15 mouse cellular contexts compared by ENCODE assay signal in the genomic region with DNA sequence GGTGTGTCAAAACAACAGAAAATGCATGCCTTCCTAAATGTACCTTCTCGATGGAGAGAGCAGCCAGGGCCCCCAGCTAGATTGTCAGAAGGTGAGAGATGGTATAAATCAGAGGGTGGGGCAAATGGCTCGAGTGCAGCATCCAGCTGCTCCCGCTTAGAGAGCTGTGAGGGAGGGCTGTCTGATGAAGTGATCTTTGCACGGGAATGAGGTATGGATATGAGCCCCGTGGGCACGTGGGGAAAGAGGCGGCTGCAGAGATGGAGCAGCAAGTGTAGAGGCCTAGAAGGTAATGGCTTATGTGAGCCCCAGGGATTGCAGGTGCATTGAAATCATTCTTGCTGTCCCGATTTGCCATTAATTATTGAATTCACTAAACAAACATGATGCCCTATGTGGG. TPM values are rescaled to one million over a fixed set of nuclear protein-coding genes. Genes with fewer than 3 reads are reported as not detected.
ATAC-seq and TF ChIP-seq lines count a peak whose summit lies in the region.
"Had no signal": no experiment of that assay in that cellular context is flagged by ENCODE, and none has a peak within 500 bp of the region (broad histone marks: within the 10 kb centered on the region; RNA-seq: fewer than 3 reads in every experiment).

No protein-coding gene starts in this region.

- no peaks in the 10 kb centered on the region for H3K36me3 ChIP-seq in hindbrain, embryonic 13.5 days
- no peaks in the 10 kb centered on the region for H3K36me3 ChIP-seq in hindbrain, embryonic 16.5 days (ENCODE audit: control insufficient read depth, insufficient read depth, low read length)
- no peaks in the 10 kb centered on the region for H3K36me3 ChIP-seq in intestine, postnatal 0 days (ENCODE audit: control insufficient read depth, insufficient read depth)
- H3K36me3 ChIP-seq in intestine, embryonic 16.5 days (ENCODE audit: control insufficient read depth, insufficient read depth, low read length), result no peaks in the 10 kb centered on the region
- H3K36me3 ChIP-seq in neural tube, embryonic 12.5 days, result no peaks in the 10 kb centered on the region
- H3K36me3 ChIP-seq in neural tube, embryonic 15.5 days, result no peaks in the 10 kb centered on the region
- H3K36me3 ChIP-seq in neural tube, embryonic 14.5 days (ENCODE audit: control insufficient read depth, insufficient read depth, low read length), result no peaks in the 10 kb centered on the region
- H3K36me3 ChIP-seq in midbrain, embryonic 16.5 days (ENCODE audit: control insufficient read depth, insufficient read depth, low read length), result no peaks in the 10 kb centered on the region
- H3K36me3 ChIP-seq: embryonic facial prominence, embryonic 10.5 days; embryonic facial prominence, embryonic 12.5 days; G1E had no signal

- peaks cover 8% of the 10 kb centered on the region for H3K4me1 ChIP-seq in hindbrain, embryonic 13.5 days (replicated peaks)
- no peaks in the 10 kb centered on the region for H3K4me1 ChIP-seq in hindbrain, embryonic 16.5 days (ENCODE audit: control insufficient read depth, insufficient read depth, low read depth, low read length)
- no peaks in the 10 kb centered on the region for H3K4me1 ChIP-seq in intestine, postnatal 0 days (replicated peaks; ENCODE audit: control insufficient read depth, insufficient read depth, low read length)
- H3K4me1 ChIP-seq in intestine, embryonic 16.5 days (ENCODE audit: control insufficient read depth, insufficient read depth, low read length), result peaks cover 4% of the 10 kb centered on the region; the same call in 1 of the 2 replicates
- H3K4me1 ChIP-seq in neural tube, embryonic 12.5 days, result no peaks in the 10 kb centered on the region
- H3K4me1 ChIP-seq in neural tube, embryonic 15.5 days, result 0 out of 2 replicates have a peak, but pooled peaks cover 4% of the 10 kb centered on the region
- 0 out of 2 replicates have a peak, but pooled peaks cover 4% of the 10 kb centered on the region for H3K4me1 ChIP-seq in neural tube, embryonic 14.5 days (ENCODE audit: control insufficient read depth, insufficient read depth, low read length)
- H3K4me1 ChIP-seq in midbrain, embryonic 16.5 days (ENCODE audit: control insufficient read depth, insufficient read depth, low read length), result no peaks in the 10 kb centered on the region
- H3K4me1 ChIP-seq: embryonic facial prominence, embryonic 12.5 days; forebrain, embryonic 13.5 days had no signal

- H3K9me3 ChIP-seq in hindbrain, embryonic 13.5 days, result no peaks in the 10 kb centered on the region
- H3K9me3 ChIP-seq in hindbrain, embryonic 16.5 days (ENCODE audit: control insufficient read depth, low read length), result no peaks in the 10 kb centered on the region
- no peaks in the 10 kb centered on the region for H3K9me3 ChIP-seq in intestine, postnatal 0 days (ENCODE audit: control insufficient read depth)
- H3K9me3 ChIP-seq in intestine, embryonic 16.5 days (ENCODE audit: control insufficient read depth, low read length), result no peaks in the 10 kb centered on the region
- H3K9me3 ChIP-seq in neural tube, embryonic 12.5 days, result no peaks in the 10 kb centered on the region
- H3K9me3 ChIP-seq in neural tube, embryonic 15.5 days (replicated peaks), result no peaks in the 10 kb centered on the region
- no peaks in the 10 kb centered on the region for H3K9me3 ChIP-seq in neural tube, embryonic 14.5 days (ENCODE audit: control insufficient read depth, low read length)
- no peaks in the 10 kb centered on the region for H3K9me3 ChIP-seq in midbrain, embryonic 16.5 days (replicated peaks; ENCODE audit: control insufficient read depth, low read length, poor library complexity, severe bottlenecking)
- H3K9me3 ChIP-seq: embryonic facial prominence, embryonic 10.5 days; embryonic facial prominence, embryonic 12.5 days; forebrain, embryonic 13.5 days; G1E had no signal

- 0 out of 2 replicates have a peak, but pooled peaks have one; percentile 43 for ATAC-seq in hindbrain, embryonic 13.5 days (ENCODE audit: low FRiP score)
- no peak for ATAC-seq in hindbrain, embryonic 16.5 days
- 0 out of 2 replicates have a peak, but pooled peaks have one; percentile 25 for ATAC-seq in intestine, postnatal 0 days
- ATAC-seq in intestine, embryonic 16.5 days, result no peak
- peak; percentile 62 for ATAC-seq in neural tube, embryonic 12.5 days (ENCODE audit: low FRiP score, low read depth)
- ATAC-seq in neural tube, embryonic 15.5 days (ENCODE audit: low FRiP score), result no peak
- ATAC-seq in neural tube, embryonic 14.5 days (ENCODE audit: low read depth), result peak; percentile 72
- no peak for ATAC-seq in midbrain, embryonic 16.5 days
- ATAC-seq: activated CD4-positive, CD25-positive, alpha-beta regulatory T cell, adult 4 months; CD4-positive, CD25-positive, alpha-beta regulatory T cell, adult 4 months; forebrain, embryonic 13.5 days; Patski had no signal

- no peak overlapping the region for H3K9ac ChIP-seq in hindbrain, embryonic 13.5 days
- H3K9ac ChIP-seq in hindbrain, embryonic 16.5 days (ENCODE audit: low read depth, low read length), result no peak overlapping the region
- no peak overlapping the region for H3K9ac ChIP-seq in intestine, postnatal 0 days (ENCODE audit: low read depth, low read length)
- no peak overlapping the region for H3K9ac ChIP-seq in intestine, embryonic 16.5 days (ENCODE audit: low read depth, low read length)
- no peak overlapping the region for H3K9ac ChIP-seq in neural tube, embryonic 12.5 days
- H3K9ac ChIP-seq in neural tube, embryonic 15.5 days (replicated peaks), result no peak overlapping the region
- no peak overlapping the region for H3K9ac ChIP-seq in neural tube, embryonic 14.5 days (replicated peaks; ENCODE audit: low read depth, low read length)
- no peak overlapping the region for H3K9ac ChIP-seq in midbrain, embryonic 16.5 days (ENCODE audit: low read depth, low read length)
- H3K9ac ChIP-seq: embryonic facial prominence, embryonic 12.5 days; forebrain, embryonic 13.5 days had no signal

- no peaks in the 10 kb centered on the region; the same call in 1 of the 2 replicates for H3K27me3 ChIP-seq in hindbrain, embryonic 13.5 days
- H3K27me3 ChIP-seq in hindbrain, embryonic 16.5 days (replicated peaks; ENCODE audit: control insufficient read depth, insufficient read depth, low read length), result no peaks in the 10 kb centered on the region
- no peaks in the 10 kb centered on the region for H3K27me3 ChIP-seq in intestine, postnatal 0 days (replicated peaks; ENCODE audit: control insufficient read depth, insufficient read depth, low read length)
- H3K27me3 ChIP-seq in intestine, embryonic 16.5 days (replicated peaks; ENCODE audit: control insufficient read depth, insufficient read depth, low read length), result no peaks in the 10 kb centered on the region
- no peaks in the 10 kb centered on the region for H3K27me3 ChIP-seq in neural tube, embryonic 12.5 days (replicated peaks)
- H3K27me3 ChIP-seq in neural tube, embryonic 15.5 days (replicated peaks), result no peaks in the 10 kb centered on the region
- H3K27me3 ChIP-seq in neural tube, embryonic 14.5 days (ENCODE audit: control insufficient read depth, insufficient read depth, low read length), result no peaks in the 10 kb centered on the region
- no peaks in the 10 kb centered on the region for H3K27me3 ChIP-seq in midbrain, embryonic 16.5 days (ENCODE audit: control insufficient read depth, insufficient read depth, low read depth, low read length)
- H3K27me3 ChIP-seq: embryonic facial prominence, embryonic 12.5 days; Patski had no signal

- WGBS in hindbrain, embryonic 13.5 days, result 41% methylated on average over 8 of the region's 8 CpGs
- 53% methylated on average over 8 of the region's 8 CpGs for WGBS in hindbrain, embryonic 16.5 days
- 44% methylated on average over 8 of the region's 8 CpGs for WGBS in intestine, postnatal 0 days
- whole genome bisulfite sequencing in intestine, embryonic 16.5 days, result 41% methylated on average over 8 of the region's 8 CpGs
- WGBS in neural tube, embryonic 12.5 days, result 38% methylated on average over 8 of the region's 8 CpGs
- 25% methylated on average over 8 of the region's 8 CpGs for WGBS in neural tube, embryonic 15.5 days
- 16% methylated on average over 8 of the region's 8 CpGs for WGBS in neural tube, embryonic 14.5 days
- 56% methylated on average over 8 of the region's 8 CpGs for WGBS in midbrain, embryonic 16.5 days

- H3K4me3 ChIP-seq in hindbrain, embryonic 13.5 days, result no peak overlapping the region
- no peak overlapping the region for H3K4me3 ChIP-seq in hindbrain, embryonic 16.5 days (ENCODE audit: low read length)
- H3K4me3 ChIP-seq in intestine, postnatal 0 days (ENCODE audit: low read depth, low read length), result no peak overlapping the region
- H3K4me3 ChIP-seq in intestine, embryonic 16.5 days (ENCODE audit: low read length), result no peak overlapping the region
- no peak overlapping the region for H3K4me3 ChIP-seq in neural tube, embryonic 12.5 days
- H3K4me3 ChIP-seq in neural tube, embryonic 15.5 days (replicated peaks), result no peak overlapping the region
- H3K4me3 ChIP-seq in neural tube, embryonic 14.5 days (ENCODE audit: low read depth, low read length), result no peak overlapping the region
- H3K4me3 ChIP-seq in midbrain, embryonic 16.5 days (ENCODE audit: low read depth, low read length), result no peak overlapping the region
- H3K4me3 ChIP-seq: embryonic facial prominence, embryonic 10.5 days; embryonic facial prominence, embryonic 12.5 days; forebrain, embryonic 13.5 days had no signal

- H3K4me2 ChIP-seq in hindbrain, embryonic 13.5 days, result no peak overlapping the region
- H3K4me2 ChIP-seq in hindbrain, embryonic 16.5 days (ENCODE audit: low read length), result no peak overlapping the region
- no peak overlapping the region for H3K4me2 ChIP-seq in intestine, postnatal 0 days (replicated peaks; ENCODE audit: low read depth)
- H3K4me2 ChIP-seq in intestine, embryonic 16.5 days (ENCODE audit: low read depth, low read length), result no peak overlapping the region
- no peak overlapping the region for H3K4me2 ChIP-seq in neural tube, embryonic 12.5 days (replicated peaks)
- H3K4me2 ChIP-seq in neural tube, embryonic 15.5 days, result no peak overlapping the region
- no peak overlapping the region for H3K4me2 ChIP-seq in neural tube, embryonic 14.5 days (ENCODE audit: low read depth, low read length)
- H3K4me2 ChIP-seq in midbrain, embryonic 16.5 days (ENCODE audit: low read length), result no peak overlapping the region
- H3K4me2 ChIP-seq: embryonic facial prominence, embryonic 12.5 days; forebrain, embryonic 13.5 days had no signal

- H3K27ac ChIP-seq in hindbrain, embryonic 13.5 days, result no peak overlapping the region
- no peak overlapping the region for H3K27ac ChIP-seq in hindbrain, embryonic 16.5 days (ENCODE audit: low read depth, low read length)
- H3K27ac ChIP-seq in intestine, postnatal 0 days (ENCODE audit: low read depth, low read length), result no peak overlapping the region
- H3K27ac ChIP-seq in intestine, embryonic 16.5 days (ENCODE audit: low read length), result no peak overlapping the region
- no peak overlapping the region for H3K27ac ChIP-seq in neural tube, embryonic 12.5 days
- no peak overlapping the region for H3K27ac ChIP-seq in neural tube, embryonic 15.5 days (replicated peaks)
- H3K27ac ChIP-seq in neural tube, embryonic 14.5 days (ENCODE audit: low read depth, low read length), result no peak overlapping the region
- no peak overlapping the region for H3K27ac ChIP-seq in midbrain, embryonic 16.5 days (ENCODE audit: low read length)
- H3K27ac ChIP-seq: embryonic facial prominence, embryonic 10.5 days; embryonic facial prominence, embryonic 12.5 days; forebrain, embryonic 13.5 days had no signal

- TF ChIP-seq CTCF in intestine, postnatal 0 days (IDR thresholded peaks at IDR 0.05; ENCODE audit: low read depth), result no peak

RNA-seq across cellular contexts. Expression of a gene that starts 15.5 kb away (rescaled TPM):
- 0.78 and 0.93 TPM in 2 replicates for polyA plus RNA-seq in hindbrain, embryonic 13.5 days (2015; fragmentation: Nextera tagmentation; extraction: Ambion mirVana)
- polyA plus RNA-seq in hindbrain, embryonic 16.5 days (2015; fragmentation: Nextera tagmentation; extraction: Ambion mirVana), result 0.34 and 0.42 TPM in 2 replicates
- 10.7 TPM in 2 replicates for polyA plus RNA-seq in intestine, postnatal 0 days (2015; fragmentation: Nextera tagmentation; extraction: Ambion mirVana)
- polyA plus RNA-seq in intestine, embryonic 16.5 days (2015; fragmentation: Nextera tagmentation; extraction: Ambion mirVana), result 2.8 and 3.1 TPM in 2 replicates
- 1.5 and 2.1 TPM in 2 replicates for polyA plus RNA-seq in neural tube, embryonic 12.5 days (2016; fragmentation: Nextera tagmentation; extraction: Ambion mirVana)
- 0.78 and 1.3 TPM in 2 replicates for polyA plus RNA-seq in neural tube, embryonic 15.5 days (2015; fragmentation: Nextera tagmentation; extraction: Ambion mirVana)
- polyA plus RNA-seq in neural tube, embryonic 14.5 days (2014; fragmentation: Nextera tagmentation; extraction: Ambion mirVana), result 0.40 and 0.66 TPM in 2 replicates
- polyA plus RNA-seq in midbrain, embryonic 16.5 days (2015; fragmentation: Nextera tagmentation; extraction: Ambion mirVana), result 0.44 and 0.70 TPM in 2 replicates
- polyA plus RNA-seq: activated CD4-positive, CD25-positive, alpha-beta regulatory T cell, adult 4 months; CD4-positive, CD25-positive, alpha-beta regulatory T cell, adult 4 months; G1E had no signal

Comparison
In these comparisons a context has a peak if more than half of its experiments do, and no peak if none do; other contexts are left out.
1. ATAC-seq: peak in hindbrain, embryonic 13.5 days (single experiment), intestine, postnatal 0 days (single experiment), neural tube, embryonic 12.5 days (single experiment) and neural tube, embryonic 14.5 days (single experiment); none in hindbrain, embryonic 16.5 days (single experiment), intestine, embryonic 16.5 days (single experiment), neural tube, embryonic 15.5 days (single experiment) and midbrain, embryonic 16.5 days (single experiment).